ENCODE assay signal across 24 mouse cellular contexts in the genomic region with DNA sequence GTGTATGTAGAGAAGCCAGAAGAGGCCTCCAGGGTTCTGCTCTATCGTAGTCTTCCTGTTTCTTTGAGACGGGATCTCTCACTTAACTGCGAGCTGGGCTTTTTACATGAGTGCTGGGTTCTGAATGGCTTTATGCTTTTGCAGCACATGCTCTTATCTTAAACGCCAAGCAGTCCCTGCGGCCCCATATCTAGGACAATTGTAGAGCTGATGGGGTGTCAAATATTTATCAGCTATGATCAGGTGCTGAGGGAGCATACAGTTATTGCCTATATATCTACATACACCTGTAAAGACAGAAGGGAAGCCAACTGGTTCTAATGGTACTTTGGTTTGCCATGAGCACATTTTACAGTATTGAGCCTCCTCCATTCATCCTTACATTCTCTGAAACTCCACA. TPM values are rescaled to one million over a fixed set of nuclear protein-coding genes. Genes with fewer than 3 reads are reported as not detected.
DNase-seq lines count a peak whose midpoint lies in the region; ATAC-seq and TF ChIP-seq lines count a peak whose summit lies in the region.
"Had no signal": no experiment of that assay in that cellular context is flagged by ENCODE, and none has a peak within 500 bp of the region (broad histone marks: within the 10 kb centered on the region; RNA-seq: fewer than 3 reads in every experiment).

No protein-coding gene starts in this region.

- no peak for TF ChIP-seq CTCF in G1E (IDR thresholded peaks at IDR 0.05; ENCODE audit: low read depth, low read length)

- peak overlapping the region; percentile 15; the same call in 1 of the 2 replicates for H3K4me2 ChIP-seq in liver, embryonic 12.5 days
- H3K4me2 ChIP-seq in liver, embryonic 16.5 days (ENCODE audit: low read depth, low read length), result 0 out of 2 replicates have a peak overlapping the region, but pooled peaks have one; percentile 6
- H3K4me2 ChIP-seq: embryonic facial prominence, embryonic 15.5 days; hindbrain, embryonic 12.5 days had no signal

- no peak overlapping the region for H3K4me3 ChIP-seq in G1E (ENCODE audit: low read depth, low read length)
- H3K4me3 ChIP-seq in liver, embryonic 12.5 days, result no peak overlapping the region
- no peak overlapping the region for H3K4me3 ChIP-seq in liver, embryonic 16.5 days (ENCODE audit: low read depth, low read length)
- H3K4me3 ChIP-seq: embryonic facial prominence, embryonic 15.5 days; erythroblast, embryonic 14.5 days; forebrain, embryonic 10.5 days; hindbrain, embryonic 12.5 days had no signal

- no peak overlapping the region for H3K9ac ChIP-seq in liver, embryonic 12.5 days
- no peak overlapping the region for H3K9ac ChIP-seq in liver, embryonic 16.5 days (ENCODE audit: low read depth, low read length)
- H3K9ac ChIP-seq: embryonic facial prominence, embryonic 15.5 days; hindbrain, embryonic 12.5 days had no signal

- WGBS in liver, embryonic 12.5 days (ENCODE audit: insufficient replicate concordance), result 39% methylated on average over 5 of the region's 5 CpGs
- WGBS in liver, embryonic 16.5 days (ENCODE audit: insufficient replicate concordance), result 34% methylated on average over 5 of the region's 5 CpGs

- peaks cover 18% of the 10 kb centered on the region for H3K4me1 ChIP-seq in G1E (ENCODE audit: insufficient read depth, low read depth, low read length)
- H3K4me1 ChIP-seq in liver, embryonic 12.5 days, result peaks cover 19% of the 10 kb centered on the region
- H3K4me1 ChIP-seq in liver, embryonic 16.5 days (ENCODE audit: control insufficient read depth, low read depth, low read length), result no peaks in the 10 kb centered on the region; the same call in 1 of the 2 replicates
- H3K4me1 ChIP-seq: embryonic facial prominence, embryonic 15.5 days; forebrain, embryonic 10.5 days; hindbrain, embryonic 12.5 days had no signal

- no peaks in the 10 kb centered on the region for H3K27me3 ChIP-seq in G1E (ENCODE audit: insufficient read depth, low read length)
- H3K27me3 ChIP-seq in liver, embryonic 12.5 days (replicated peaks), result no peaks in the 10 kb centered on the region
- H3K27me3 ChIP-seq in liver, embryonic 16.5 days (ENCODE audit: control insufficient read depth, insufficient read depth, low read depth, low read length), result no peaks in the 10 kb centered on the region
- H3K27me3 ChIP-seq: embryonic facial prominence, embryonic 15.5 days; hindbrain, embryonic 12.5 days had no signal

- intact Hi-C loops in left cerebral cortex, postnatal 4 days (cut with DNase I), result no loop called here

- no peaks in the 10 kb centered on the region for H3K36me3 ChIP-seq in G1E (replicated peaks)
- H3K36me3 ChIP-seq in liver, embryonic 12.5 days, result no peaks in the 10 kb centered on the region
- no peaks in the 10 kb centered on the region for H3K36me3 ChIP-seq in liver, embryonic 16.5 days (ENCODE audit: control insufficient read depth, insufficient read depth)
- H3K36me3 ChIP-seq: embryonic facial prominence, embryonic 15.5 days; forebrain, embryonic 10.5 days; hindbrain, embryonic 12.5 days had no signal

- no peaks in the 10 kb centered on the region for H3K9me3 ChIP-seq in G1E (replicated peaks)
- no peaks in the 10 kb centered on the region for H3K9me3 ChIP-seq in liver, embryonic 12.5 days (replicated peaks)
- no peaks in the 10 kb centered on the region for H3K9me3 ChIP-seq in liver, embryonic 16.5 days (replicated peaks; ENCODE audit: control insufficient read depth, low read length)
- H3K9me3 ChIP-seq: embryonic facial prominence, embryonic 15.5 days; forebrain, embryonic 10.5 days; hindbrain, embryonic 12.5 days had no signal

- ATAC-seq in G1E (ENCODE audit: extremely low read depth, insufficient number of reproducible peaks, low FRiP score, poor library complexity, severe bottlenecking), result peak; percentile 77
- peak; percentile 91 for ATAC-seq in liver, embryonic 12.5 days
- peak; percentile 91 for ATAC-seq in liver, embryonic 16.5 days (ENCODE audit: low read depth)
- ATAC-seq: forebrain, embryonic 16.5 days; hindbrain, embryonic 16.5 days; inflammation-experienced regulatory T-cells, adult 6 months had no signal

- no peak for DNase-seq in G1E (ENCODE audit: low spot score)
- peak; percentile 56 for DNase-seq in c-Kit-positive CD71-positive TER-119-positive erythroid progenitor cells, embryonic 14.5 days (ENCODE audit: low spot score)
- DNase-seq in adrenal gland, adult 2 months, result no peak
- DNase-seq in gastrocnemius, adult 18-20 months (ENCODE audit: low spot score), result no peak
- DNase-seq in left cerebral cortex, postnatal 4 days, result no peak
- DNase-seq in right cerebral cortex, postnatal 25 days, result no peak
- DNase-seq: adrenal gland, adult 8-10 months; adrenal gland, postnatal 36 days; cerebellum, adult 11-12 months; cerebellum, adult 9-11 months; cerebellum, postnatal 36 days; embryo, embryonic 11 days; gastrocnemius, postnatal 14 days; heart, postnatal 10 days; heart, postnatal 4 days had no signal

- H3K27ac ChIP-seq in liver, embryonic 12.5 days, result 0 out of 2 replicates have a peak overlapping the region, but pooled peaks have one; percentile 20
- no peak overlapping the region for H3K27ac ChIP-seq in liver, embryonic 16.5 days (ENCODE audit: low read length)
- H3K27ac ChIP-seq: embryonic facial prominence, embryonic 15.5 days; forebrain, embryonic 10.5 days; hindbrain, embryonic 12.5 days had no signal

RNA-seq across cellular contexts. Expression of a gene that starts 41.9 kb away (rescaled TPM):
- 11.3 and 13.9 TPM in 2 replicates for total RNA-seq in G1E (2014; fragmentation: Nextera tagmentation)
- 10.3 and 11.9 TPM in 2 replicates for total RNA-seq in G1E (2017)
- polyA plus RNA-seq in G1E (2012), result 0.12 and 0.23 TPM in 2 replicates
- 3.4 and 3.7 TPM in 2 replicates for polyA plus RNA-seq in liver, embryonic 12.5 days (2016; fragmentation: Nextera tagmentation; extraction: Ambion mirVana)
- 1.8 and 2.4 TPM in 2 replicates for polyA plus RNA-seq in liver, embryonic 16.5 days (2015; fragmentation: Nextera tagmentation; extraction: Ambion mirVana)
- total RNA-seq in adrenal gland, adult 2 months (2021), result 1 to 10 TPM; 5.4 to 8.1 TPM
- polyA plus RNA-seq in adrenal gland, adult 2 months (2012; rRNA removed), result 0.04 and 0.06 TPM in 2 replicates
- 1 to 10 TPM; 2.8 to 3.1 TPM for total RNA-seq in gastrocnemius, adult 18-20 months (2021)
- total RNA-seq in left cerebral cortex, postnatal 4 days (2021), result 10 to 100 TPM in 1 of 2 experiments, 1 to 10 TPM in 1; 9.8 to 13.6 TPM
- polyA plus RNA-seq: erythroblast, embryonic 14.5 days had no signal

RNA-seq across cellular contexts. Expression of a gene that starts 43.1 kb away (rescaled TPM):
- total RNA-seq in G1E (2014; fragmentation: Nextera tagmentation), result 72.8 and 74.6 TPM in 2 replicates
- total RNA-seq in G1E (2017), result 52.1 and 59.1 TPM in 2 replicates
- polyA plus RNA-seq in G1E (2012), result 2.2 and 3.6 TPM in 2 replicates
- polyA plus RNA-seq in liver, embryonic 12.5 days (2016; fragmentation: Nextera tagmentation; extraction: Ambion mirVana), result 14.0 and 15.2 TPM in 2 replicates
- 8.8 and 9.7 TPM in 2 replicates for polyA plus RNA-seq in liver, embryonic 16.5 days (2015; fragmentation: Nextera tagmentation; extraction: Ambion mirVana)
- total RNA-seq in adrenal gland, adult 2 months (2021), result 10 to 100 TPM; 12.8 to 15.0 TPM
- 2.0 and 2.1 TPM in 2 replicates for polyA plus RNA-seq in adrenal gland, adult 2 months (2012; rRNA removed)
- total RNA-seq in gastrocnemius, adult 18-20 months (2021), result 1 to 10 TPM; 3.6 to 4.9 TPM
- total RNA-seq in left cerebral cortex, postnatal 4 days (2021), result 10 to 100 TPM; 23.6 to 27.0 TPM
